Mouse (Mus musculus): ENCODE results near the gene Rtn4ip1. TPM values are rescaled to one million over a fixed set of nuclear protein-coding genes. Genes with fewer than 3 reads are reported as not detected.

The Rtn4ip1 gene
- polyA plus RNA-seq, 1 experiment from 2014 or later: 10.9 TPM

- Histone ChIP-seq H3K27ac (ENCODE audit: low read length) (no peak overlapping the region), H3K4me1 (ENCODE audit: control insufficient read depth, insufficient read depth, low read length) (peaks cover 13% of the 10 kb centered on the region; the same call in 1 of the 2 replicates), H3K9ac (replicated peaks; ENCODE audit: low read depth, low read length) (no peak overlapping the region), H3K4me3 (ENCODE audit: low read depth, low read length) (no peak overlapping the region), H3K4me2 (replicated peaks; ENCODE audit: low read depth, low read length) (no peak overlapping the region), H3K9me3 (ENCODE audit: control insufficient read depth, low read depth, low read length) (no peaks in the 10 kb centered on the region), H3K36me3 (ENCODE audit: control insufficient read depth, insufficient read depth, low read length) (no peaks in the 10 kb centered on the region), H3K27me3 (ENCODE audit: control insufficient read depth, insufficient read depth, low read length) (0 out of 2 replicates have a peak, but pooled peaks cover 9% of the 10 kb centered on the region)
- no peak for ATAC-seq (ENCODE audit: insufficient number of reproducible peaks, insufficient read depth, low FRiP score, low read depth)
- 35% methylated on average over 2 of the region's 2 CpGs for WGBS
Observed at GRCm38 (mm10) chr10:44000156-44000865, 98.7 kb downstream of the Rtn4ip1 start.

- Histone ChIP-seq H3K9ac (replicated peaks; ENCODE audit: low read depth, low read length) (no peak overlapping the region), H3K4me1 (ENCODE audit: control insufficient read depth, insufficient read depth, low read length) (peaks cover 13% of the 10 kb centered on the region; the same call in 1 of the 2 replicates), H3K4me2 (replicated peaks; ENCODE audit: low read depth, low read length) (no peak overlapping the region), H3K9me3 (ENCODE audit: control insufficient read depth, low read depth, low read length) (no peaks in the 10 kb centered on the region), H3K4me3 (ENCODE audit: low read depth, low read length) (no peak overlapping the region), H3K27me3 (ENCODE audit: control insufficient read depth, insufficient read depth, low read length) (0 out of 2 replicates have a peak, but pooled peaks cover 9% of the 10 kb centered on the region), H3K27ac (ENCODE audit: low read length) (no peak overlapping the region), H3K36me3 (ENCODE audit: control insufficient read depth, insufficient read depth, low read length) (no peaks in the 10 kb centered on the region)
- WGBS: 23% methylated on average over 14 of the region's 14 CpGs
- no peak for ATAC-seq (ENCODE audit: insufficient number of reproducible peaks, insufficient read depth, low FRiP score, low read depth)
Observed at GRCm38 (mm10) chr10:44002004-44002940, 100.7 kb downstream of the Rtn4ip1 start.

DNA sequence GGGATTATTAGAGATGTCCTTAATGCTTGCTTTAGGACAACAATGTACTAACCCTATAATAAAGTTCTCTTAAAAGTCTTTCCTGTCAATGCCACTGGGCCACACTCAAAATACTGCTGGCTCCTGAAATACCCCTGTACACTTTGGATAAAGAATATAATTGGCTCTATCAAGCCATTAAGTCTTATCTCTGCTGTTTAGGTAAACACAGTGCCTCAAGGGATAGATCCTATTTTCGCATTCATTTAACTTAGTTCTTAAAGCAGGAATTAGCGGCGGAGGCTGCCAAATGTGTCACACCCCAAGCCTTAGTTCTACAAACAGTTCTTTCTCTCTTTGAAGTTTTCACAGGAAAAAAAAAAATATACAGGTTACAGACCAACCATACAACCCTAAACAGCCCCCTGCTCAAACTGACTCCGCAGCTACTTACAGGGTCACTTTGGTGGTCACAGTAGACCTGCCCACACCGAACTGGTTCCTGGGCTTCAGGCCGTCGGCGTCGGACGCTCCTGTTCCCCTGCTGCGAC is 101.5 kb downstream of the Rtn4ip1 start:
- Histone ChIP-seq H3K4me2 (replicated peaks; ENCODE audit: low read depth, low read length) (peak overlapping the region; percentile 74), H3K27me3 (ENCODE audit: control insufficient read depth, insufficient read depth, low read length) (0 out of 2 replicates have a peak, but pooled peaks cover 9% of the 10 kb centered on the region), H3K36me3 (ENCODE audit: control insufficient read depth, insufficient read depth, low read length) (no peaks in the 10 kb centered on the region), H3K27ac (ENCODE audit: low read length) (no peak overlapping the region), H3K9ac (replicated peaks; ENCODE audit: low read depth, low read length) (no peak overlapping the region), H3K4me1 (ENCODE audit: control insufficient read depth, insufficient read depth, low read length) (peaks cover 13% of the 10 kb centered on the region; the same call in 1 of the 2 replicates), H3K9me3 (ENCODE audit: control insufficient read depth, low read depth, low read length) (no peaks in the 10 kb centered on the region), H3K4me3 (ENCODE audit: low read depth, low read length) (peak overlapping the region; percentile 63)
- WGBS: 4% methylated on average over 11 of the region's 11 CpGs
- ATAC-seq (ENCODE audit: insufficient number of reproducible peaks, insufficient read depth, low FRiP score, low read depth): 0 out of 2 replicates have a peak, but pooled peaks have one; percentile 19

GRCm38 (mm10) chr10:44003551-44004151 is 102.0 kb downstream of the Rtn4ip1 start:
- Histone ChIP-seq H3K9ac (replicated peaks; ENCODE audit: low read depth, low read length) (no peak overlapping the region), H3K27me3 (ENCODE audit: control insufficient read depth, insufficient read depth, low read length) (0 out of 2 replicates have a peak, but pooled peaks cover 9% of the 10 kb centered on the region), H3K27ac (ENCODE audit: low read length) (no peak overlapping the region), H3K4me2 (replicated peaks; ENCODE audit: low read depth, low read length) (peak overlapping the region; percentile 74), H3K4me3 (ENCODE audit: low read depth, low read length) (peak overlapping the region; percentile 63), H3K36me3 (ENCODE audit: control insufficient read depth, insufficient read depth, low read length) (no peaks in the 10 kb centered on the region), H3K9me3 (ENCODE audit: control insufficient read depth, low read depth, low read length) (no peaks in the 10 kb centered on the region), H3K4me1 (ENCODE audit: control insufficient read depth, insufficient read depth, low read length) (peaks cover 13% of the 10 kb centered on the region; the same call in 1 of the 2 replicates)
- peak; percentile 25; the same call in 1 of the 2 replicates for ATAC-seq (ENCODE audit: insufficient number of reproducible peaks, insufficient read depth, low FRiP score, low read depth)
- under 1% methylated on average over 67 of the region's 68 CpGs for WGBS

DNA sequence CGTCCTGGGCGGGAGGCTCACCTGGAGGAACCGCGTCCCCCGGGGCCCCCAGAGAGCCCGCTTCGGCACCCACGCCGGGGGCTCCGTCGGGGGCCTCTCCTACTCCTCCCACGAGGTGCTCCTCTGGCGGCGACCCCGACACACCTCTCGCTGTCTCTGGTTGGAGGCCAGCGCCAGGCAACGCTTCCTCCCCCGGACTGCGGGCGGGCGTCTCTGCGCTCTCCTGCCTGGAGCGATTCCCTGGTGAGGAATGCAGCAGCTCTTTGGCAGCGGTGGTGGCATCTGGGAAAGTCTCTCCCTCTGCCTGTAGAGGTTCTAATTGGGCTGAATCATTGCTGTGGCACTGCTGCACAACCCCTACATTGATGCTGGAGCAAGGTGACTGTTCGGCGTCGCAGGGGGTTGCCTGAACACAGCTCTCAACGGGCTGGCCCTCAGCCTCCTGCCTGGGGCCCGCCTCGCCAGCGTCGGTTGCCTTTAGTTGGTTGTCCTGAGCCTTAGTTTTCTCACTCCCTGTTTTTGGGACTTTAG is 102.7 kb downstream of the Rtn4ip1 start:
- WGBS: 4% methylated on average over 33 of the region's 33 CpGs
- Histone ChIP-seq H3K27me3 (ENCODE audit: control insufficient read depth, insufficient read depth, low read length) (0 out of 2 replicates have a peak, but pooled peaks cover 9% of the 10 kb centered on the region), H3K36me3 (ENCODE audit: control insufficient read depth, insufficient read depth, low read length) (no peaks in the 10 kb centered on the region), H3K4me3 (ENCODE audit: low read depth, low read length) (peak overlapping the region; percentile 63), H3K27ac (ENCODE audit: low read length) (no peak overlapping the region), H3K9me3 (ENCODE audit: control insufficient read depth, low read depth, low read length) (no peaks in the 10 kb centered on the region), H3K9ac (replicated peaks; ENCODE audit: low read depth, low read length) (no peak overlapping the region), H3K4me2 (replicated peaks; ENCODE audit: low read depth, low read length) (peak overlapping the region; percentile 74), H3K4me1 (ENCODE audit: control insufficient read depth, insufficient read depth, low read length) (peaks cover 13% of the 10 kb centered on the region; the same call in 1 of the 2 replicates)
- no peak for ATAC-seq (ENCODE audit: insufficient number of reproducible peaks, insufficient read depth, low FRiP score, low read depth)

DNA sequence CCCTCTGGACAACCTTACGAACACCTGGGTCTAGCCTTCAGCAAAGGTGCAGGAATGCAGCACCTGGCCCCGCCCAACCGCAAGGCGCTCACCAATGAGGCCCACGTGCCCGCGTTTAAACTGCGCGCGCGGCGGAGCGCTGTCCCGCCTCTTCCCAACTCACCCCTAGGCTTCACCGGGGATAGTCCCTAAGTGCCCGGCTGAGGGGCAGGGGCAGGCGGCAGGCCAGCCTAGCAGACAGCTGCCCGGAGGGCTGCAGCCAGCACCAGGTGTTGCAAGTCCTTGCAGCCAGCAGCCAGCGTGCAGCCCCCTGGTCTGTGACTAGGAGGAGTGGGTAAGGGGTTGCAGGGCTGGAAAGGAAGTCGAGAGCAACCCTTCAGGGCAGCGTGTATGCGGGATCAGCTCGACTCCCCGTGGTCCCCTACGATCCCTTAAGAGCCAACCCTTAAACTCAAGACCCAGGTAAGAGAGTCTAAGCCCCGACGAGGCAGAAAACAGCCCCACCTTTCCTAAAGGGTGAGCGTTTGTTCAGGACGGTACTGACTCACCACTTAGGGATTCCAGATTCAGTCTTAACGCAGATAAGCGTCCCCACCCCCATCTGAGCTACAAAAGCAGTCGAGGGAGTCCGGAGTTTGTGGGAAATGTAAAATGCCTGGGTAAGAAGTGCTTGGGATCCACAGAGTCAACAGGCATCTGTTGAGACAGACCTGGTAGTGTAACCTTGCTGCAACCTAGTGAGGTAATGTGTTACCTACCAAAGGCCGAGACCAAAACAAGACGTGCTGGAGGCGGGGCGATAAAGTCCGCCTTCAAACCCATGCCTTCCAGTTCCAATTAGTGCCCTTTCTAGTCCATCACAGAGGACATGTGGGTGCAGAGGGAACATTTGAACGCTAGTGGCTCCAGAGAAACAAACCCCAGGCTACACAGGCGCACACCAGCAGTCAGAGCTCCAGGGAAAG is 104.4 kb downstream of the Rtn4ip1 start:
- H3K36me3 ChIP-seq (ENCODE audit: control insufficient read depth, insufficient read depth, low read length): no peaks in the 10 kb centered on the region
- peak; percentile 66; the same call in 1 of the 2 replicates for ATAC-seq (ENCODE audit: insufficient number of reproducible peaks, insufficient read depth, low FRiP score, low read depth)
- H3K27ac ChIP-seq (ENCODE audit: low read length): no peak overlapping the region
- WGBS: 2% methylated on average over 40 of the region's 40 CpGs
- no peak overlapping the region; the same call in 1 of the 2 replicates for H3K9ac ChIP-seq (replicated peaks; ENCODE audit: low read depth, low read length)
- peaks cover 13% of the 10 kb centered on the region; the same call in 1 of the 2 replicates for H3K4me1 ChIP-seq (ENCODE audit: control insufficient read depth, insufficient read depth, low read length)
- 0 out of 2 replicates have a peak, but pooled peaks cover 9% of the 10 kb centered on the region for H3K27me3 ChIP-seq (ENCODE audit: control insufficient read depth, insufficient read depth, low read length)
- peak overlapping the region; percentile 67 for H3K4me2 ChIP-seq (replicated peaks; ENCODE audit: low read depth, low read length)
- H3K9me3 ChIP-seq (ENCODE audit: control insufficient read depth, low read depth, low read length): no peaks in the 10 kb centered on the region
- H3K4me3 ChIP-seq (ENCODE audit: low read depth, low read length): peak overlapping the region; percentile 31
